Mouse (Mus musculus): ENCODE data around the gene Folr2.

DNA sequence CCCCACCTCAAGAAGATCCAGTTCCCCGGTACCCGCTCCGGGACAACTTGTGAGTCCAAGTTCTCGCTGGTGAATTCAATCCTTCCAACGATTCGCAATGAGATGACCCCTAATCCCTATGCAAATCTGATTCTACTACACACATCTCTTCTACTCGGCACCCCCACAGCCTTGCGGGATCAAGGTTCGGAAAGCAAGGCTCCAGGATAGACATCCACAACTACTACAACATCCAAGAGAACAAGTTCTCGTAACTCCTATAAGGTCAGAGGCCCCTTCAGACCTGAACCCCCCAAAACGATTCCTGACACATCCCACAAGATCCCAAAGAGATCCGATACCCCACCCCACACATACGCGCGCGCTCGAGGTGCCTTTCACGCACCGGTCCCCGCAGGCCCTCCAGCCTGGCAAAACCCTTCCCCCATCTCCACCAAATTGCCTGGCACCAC, 19.8 kb downstream of the Folr2 start:
- TF ChIP-seq CTCF (IDR thresholded peaks at IDR 0.05; ENCODE audit: borderline replicate concordance, control insufficient read depth, extremely low read depth, insufficient read depth, low read length, poor library complexity) (no peak), POLR2A (IDR thresholded peaks at IDR 0.05; ENCODE audit: control insufficient read depth, extremely low read depth, insufficient read depth, low read length, poor library complexity) (no peak)
